Mouse (Mus musculus) bone marrow, adult 2 months (tissue): ENCODE results near the gene Chst12. TPM values are rescaled to one million over a fixed set of nuclear protein-coding genes. Genes with fewer than 3 reads are reported as not detected.

Experiments used
- H3K27ac ChIP-seq: fragments of 200-500 bp; 2 replicates; pipeline ENCODE4 v1.5.1; 2012; ENCODE audit warnings: low read depth, mild to moderate bottlenecking, control low read depth, inconsistent platforms, low read length; ENCODE audit not compliant: control insufficient read depth, poor library complexity, insufficient read depth
- H3K4me1 ChIP-seq: fragments of 200-500 bp; 2 replicates; pipeline ENCODE4 v1.6.1; 2011; ENCODE audit warnings: low read length; ENCODE audit not compliant: control insufficient read depth, insufficient read depth
- H3K4me3 ChIP-seq: fragments of 200-500 bp; replicated peaks from 2 replicates; pipeline ENCODE3; 2011; ENCODE audit warnings: mild to moderate bottlenecking, low read depth, low read length, control low read depth; ENCODE audit not compliant: control insufficient read depth
- CTCF ChIP-seq: fragments of 200-500 bp; IDR thresholded peaks from 2 replicates; pipeline ENCODE4 v1.5.1; 2011; ENCODE audit warnings: low read length, control low read depth; ENCODE audit not compliant: control insufficient read depth, insufficient read depth
- POLR2A ChIP-seq: fragments of 200-500 bp; IDR thresholded peaks from 2 replicates; pipeline ENCODE4 v1.6.1; 2011; ENCODE audit warnings: low read depth, mild to moderate bottlenecking, control low read depth, low read length, borderline replicate concordance; ENCODE audit not compliant: control insufficient read depth
- WGBS: fragments of 180-500 bp; shearing (Covaris S2); methylation state at CpG from one replicate; pipeline ENCODE4 v1.1.7; 2018; 5-methylcytosine and 5-hydroxymethylcytosine counted together
- polyA plus RNA-seq: library from polyadenylated mRNA; stranded (reverse); fragments of >200 nt; gene quantifications from 2 replicates; pipeline ENCODE4 v1.2.4, GENCODE M21; 2011; ENCODE audit warnings: low replicate concordance; ENCODE audit not compliant: missing spikeins, insufficient read depth, insufficient read length

Chst12 gene
- polyA plus RNA-seq, 1 experiment = 25.2 TPM

GRCm38 (mm10) chr5:140500736-140501135, 4.6 kb upstream of the Chst12 start:
- peak overlapping the region; percentile 36; the same call in 1 of the 2 replicates for H3K27ac ChIP-seq
- 30% methylated on average over 6 of the region's 6 CpGs for WGBS
- no peak overlapping the region for H3K4me3 ChIP-seq
- peaks cover 4% of the 10 kb centered on the region for H3K4me1 ChIP-seq
- TF ChIP-seq POLR2A = no peak
- TF ChIP-seq CTCF = no peak

- H3K4me1 ChIP-seq = peaks cover 6% of the 10 kb centered on the region
- H3K27ac ChIP-seq = peak overlapping the region; percentile 80
- TF ChIP-seq POLR2A = no peak
- TF ChIP-seq CTCF = no peak
- WGBS = 7% methylated on average over 14 of the region's 14 CpGs
- peak overlapping the region; percentile 20 for H3K4me3 ChIP-seq
Measured at GRCm38 (mm10) chr5:140501982-140502836, 3.1 kb upstream of the Chst12 start.

GRCm38 (mm10) chr5:140502925-140503324, 2.4 kb upstream of the Chst12 start:
- Histone ChIP-seq H3K4me1 (peaks cover 11% of the 10 kb centered on the region), H3K27ac (peak overlapping the region; percentile 80), H3K4me3 (peak overlapping the region; percentile 2)
- WGBS = 2% methylated on average over 12 of the region's 12 CpGs

DNA sequence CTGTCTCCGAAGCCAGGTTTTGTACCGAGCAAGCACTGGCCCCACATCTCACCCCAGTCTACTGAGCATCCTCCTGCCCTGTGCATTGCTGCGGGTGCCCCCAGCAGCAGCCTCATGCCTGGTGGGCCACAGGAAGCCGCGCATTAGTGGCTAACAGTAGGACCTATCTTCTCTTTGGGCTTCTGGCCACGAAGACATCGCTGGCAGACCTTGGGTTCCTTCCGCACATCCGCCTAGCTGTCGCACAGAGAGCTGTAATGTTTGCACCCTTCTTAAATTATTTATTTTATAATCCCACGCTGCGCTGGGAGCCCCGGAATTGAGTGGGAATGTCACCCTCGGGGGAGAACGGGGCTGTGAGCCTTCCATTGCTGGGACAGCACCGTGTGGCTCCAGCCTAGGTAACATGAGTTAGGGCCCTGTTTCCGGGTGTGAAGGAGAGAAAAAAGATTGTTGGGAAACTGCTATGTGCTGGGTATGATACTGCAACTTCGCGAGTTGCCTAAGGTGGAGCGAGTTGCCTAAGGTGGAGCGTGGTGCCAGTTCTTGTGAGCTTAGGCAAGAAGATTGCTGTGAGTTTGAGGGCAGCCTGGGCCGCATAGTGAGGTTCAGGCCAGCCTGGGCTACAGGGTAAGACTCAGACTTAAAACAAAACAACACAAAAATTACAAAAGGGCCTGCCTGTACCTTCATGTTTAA, 895 bp downstream of the Chst12 start:
- 2% methylated on average over 22 of the region's 22 CpGs for WGBS
- Histone ChIP-seq H3K4me1 (peaks cover 17% of the 10 kb centered on the region), H3K4me3 (peak overlapping the region; percentile 79), H3K27ac (peak overlapping the region; percentile 94)
- TF ChIP-seq CTCF = no peak
- peak; percentile 11; the same call in 1 of the 2 replicates for TF ChIP-seq POLR2A

DNA sequence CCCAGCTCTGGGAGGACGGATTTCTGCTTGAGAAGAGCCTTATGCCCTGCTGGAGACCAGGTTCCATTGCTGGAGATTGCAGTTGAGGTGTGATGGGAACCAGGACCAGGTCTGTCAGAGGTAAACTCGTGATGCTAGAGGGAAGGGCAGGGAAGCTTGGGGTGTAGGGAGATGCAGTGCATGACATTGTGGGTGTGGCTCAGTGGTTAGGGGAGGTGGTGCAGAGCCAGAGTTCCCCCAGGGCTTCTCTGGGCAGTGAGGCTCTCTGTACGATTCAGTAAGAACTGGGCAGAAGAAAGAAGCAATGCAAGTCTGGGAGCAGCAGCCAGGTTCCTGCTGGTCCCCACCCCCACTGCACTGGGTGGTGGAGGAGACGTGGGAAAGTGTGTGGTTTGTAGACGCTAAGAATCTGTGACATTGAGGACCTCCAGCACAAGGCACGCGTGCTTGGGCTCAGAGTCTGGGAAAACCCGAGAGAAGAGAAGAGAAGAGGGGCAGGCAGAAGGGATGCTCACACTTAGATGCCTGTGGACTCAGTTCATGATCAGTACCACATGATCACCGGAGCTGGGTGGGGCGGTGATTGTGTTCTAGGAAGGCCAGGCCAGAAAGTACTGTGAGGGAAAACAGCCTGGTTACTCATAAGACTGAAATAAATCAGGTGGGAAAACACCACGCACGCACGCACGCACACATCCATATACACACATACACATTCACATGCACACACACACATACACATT, 2.3 kb downstream of the Chst12 start:
- Histone ChIP-seq H3K4me3 (peak overlapping the region; percentile 79), H3K4me1 (peaks cover 20% of the 10 kb centered on the region), H3K27ac (peak overlapping the region; percentile 94)
- WGBS = 22% methylated on average over 14 of the region's 14 CpGs
- no peak for TF ChIP-seq POLR2A
- TF ChIP-seq CTCF = no peak

GRCm38 (mm10) chr5:140508686-140509085, 3.3 kb downstream of the Chst12 start:
- H3K4me3 ChIP-seq = peak overlapping the region; percentile 79
- 3% methylated on average over 8 of the region's 8 CpGs for WGBS
- peaks cover 21% of the 10 kb centered on the region for H3K4me1 ChIP-seq
- peak overlapping the region; percentile 94 for H3K27ac ChIP-seq
- no peak for TF ChIP-seq POLR2A
- no peak for TF ChIP-seq CTCF

DNA sequence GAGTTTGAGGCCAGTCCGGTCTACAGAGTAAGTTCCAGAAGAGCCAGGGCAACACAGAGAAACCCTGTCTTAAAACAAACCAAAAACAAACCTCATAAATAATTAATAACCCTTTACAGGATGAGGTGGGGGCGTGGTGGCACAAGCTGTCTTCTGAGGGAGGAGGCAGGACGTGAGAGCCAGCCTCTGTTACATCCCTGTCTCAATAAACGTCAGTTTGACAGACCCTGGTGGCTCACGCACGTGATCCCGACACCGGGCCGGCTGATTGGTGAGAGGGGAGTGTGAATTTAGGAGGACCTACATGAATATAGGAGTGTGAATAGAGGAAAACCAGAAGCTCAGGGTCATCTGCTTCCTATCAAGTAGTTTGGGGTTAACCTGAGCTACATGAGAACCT, 3.9 kb downstream of the Chst12 start:
- TF ChIP-seq POLR2A (no peak), CTCF (no peak)
- Histone ChIP-seq H3K4me1 (peaks cover 24% of the 10 kb centered on the region), H3K27ac (peak overlapping the region; percentile 94), H3K4me3 (peak overlapping the region; percentile 79)
- 30% methylated on average over 9 of the region's 9 CpGs for WGBS
